Mouse (Mus musculus) megakaryocyte, embryonic 14.5 days (primary cell): ENCODE results near the gene Slc16a10.

Source experiments
- FLI1 ChIP-seq: IDR thresholded peaks from 2 replicates; pipeline ENCODE4 v1.6.1; 2012; ENCODE audit warnings: low read length, inconsistent platforms, mixed read lengths
- GATA1 ChIP-seq: IDR thresholded peaks from 3 replicates; pipeline ENCODE4 v1.6.1; 2012; ENCODE audit warnings: mixed read lengths, low read length, inconsistent platforms, borderline replicate concordance

- no peak for TF ChIP-seq FLI1
- TF ChIP-seq GATA1 = no peak
These were observed 132.5 kb downstream of the Slc16a10 start for GRCm38 (mm10) chr10:40009591-40009990.
